ENCODE assay signal across 19 mouse cellular contexts in genomic region chr5:12910741-12911140, GRCm38 (mm10).
DNase-seq lines count a peak whose midpoint lies in the region; ATAC-seq and TF ChIP-seq lines count a peak whose summit lies in the region.
"Had no signal": no experiment of that assay in that cellular context is flagged by ENCODE, and none has a peak within 500 bp of the region (broad histone marks: within the 10 kb centered on the region; RNA-seq: fewer than 3 reads in every experiment).

No protein-coding gene starts in this region.

- no peaks in the 10 kb centered on the region for H3K36me3 ChIP-seq in forebrain, embryonic 12.5 days (replicated peaks)
- no peaks in the 10 kb centered on the region for H3K36me3 ChIP-seq in midbrain, postnatal 0 days (ENCODE audit: insufficient read depth, low read length)
- H3K36me3 ChIP-seq: embryonic facial prominence, embryonic 10.5 days; embryonic facial prominence, embryonic 12.5 days had no signal

- DNase-seq in 3T3-L1 (ENCODE audit: low read depth, low spot score) (peak; percentile 83), NIH3T3 (ENCODE audit: low read depth) (peak; percentile 25)
- DNase-seq in fibroblast of lung, adult 2 months (ENCODE audit: low read depth) = peak; percentile 15
- no peak for DNase-seq in midbrain, postnatal 0 days (ENCODE audit: low spot score)
- DNase-seq in adrenal gland, adult 18-20 months (ENCODE audit: low spot score in 2 of 2) = no peak
- DNase-seq: adrenal gland, adult 8-10 months; adrenal gland, postnatal 14 days; adrenal gland, postnatal 36 days; cerebellum, adult 11-12 months; cerebellum, adult 2 months; cerebellum, adult 9-10 months; cerebellum, postnatal 10 days; cerebellum, postnatal 25 days had no signal

- H3K9me3 ChIP-seq in forebrain, embryonic 12.5 days = no peaks in the 10 kb centered on the region
- no peaks in the 10 kb centered on the region for H3K9me3 ChIP-seq in midbrain, postnatal 0 days (ENCODE audit: low read length)
- H3K9me3 ChIP-seq: embryonic facial prominence, embryonic 10.5 days had no signal

- TF ChIP-seq CTCF in midbrain, postnatal 0 days (IDR thresholded peaks at IDR 0.05) = no peak

- H3K27ac ChIP-seq in forebrain, embryonic 12.5 days = no peak overlapping the region
- H3K27ac ChIP-seq in midbrain, postnatal 0 days (ENCODE audit: low read depth, low read length) = no peak overlapping the region
- H3K27ac ChIP-seq: embryonic facial prominence, embryonic 10.5 days; embryonic facial prominence, embryonic 12.5 days had no signal

- no peak overlapping the region for H3K4me3 ChIP-seq in forebrain, embryonic 12.5 days (replicated peaks)
- no peak overlapping the region for H3K4me3 ChIP-seq in midbrain, postnatal 0 days (ENCODE audit: low read depth, low read length)
- H3K4me3 ChIP-seq: embryonic facial prominence, embryonic 10.5 days; embryonic facial prominence, embryonic 12.5 days; erythroblast, embryonic 14.5 days had no signal

- no peak for ATAC-seq in forebrain, embryonic 12.5 days (ENCODE audit: low FRiP score)
- no peak for ATAC-seq in midbrain, postnatal 0 days (ENCODE audit: low FRiP score)
- ATAC-seq: forebrain, embryonic 14.5 days; forebrain, embryonic 16.5 days had no signal

- no peaks in the 10 kb centered on the region for H3K4me1 ChIP-seq in forebrain, embryonic 12.5 days
- H3K4me1 ChIP-seq in midbrain, postnatal 0 days (ENCODE audit: insufficient read depth, low read length) = no peaks in the 10 kb centered on the region
- H3K4me1 ChIP-seq: embryonic facial prominence, embryonic 10.5 days; embryonic facial prominence, embryonic 12.5 days had no signal

- H3K9ac ChIP-seq in forebrain, embryonic 12.5 days = no peak overlapping the region
- no peak overlapping the region for H3K9ac ChIP-seq in midbrain, postnatal 0 days (replicated peaks; ENCODE audit: low read length, poor library complexity, severe bottlenecking)
- H3K9ac ChIP-seq: embryonic facial prominence, embryonic 12.5 days had no signal

- no peaks in the 10 kb centered on the region for H3K27me3 ChIP-seq in forebrain, embryonic 12.5 days
- H3K27me3 ChIP-seq in midbrain, postnatal 0 days (ENCODE audit: insufficient read depth, low read length) = no peaks in the 10 kb centered on the region
- H3K27me3 ChIP-seq: embryonic facial prominence, embryonic 12.5 days had no signal

- no peak overlapping the region for H3K4me2 ChIP-seq in forebrain, embryonic 12.5 days
- no peak overlapping the region for H3K4me2 ChIP-seq in midbrain, postnatal 0 days (ENCODE audit: low read depth, low read length, poor library complexity, severe bottlenecking)
- H3K4me2 ChIP-seq: embryonic facial prominence, embryonic 12.5 days had no signal

Comparison
In these comparisons a context has a peak if more than half of its experiments do, and no peak if none do; other contexts are left out.
1. DNase-seq: peak in 3T3-L1 (single experiment), NIH3T3 (single experiment) and fibroblast of lung, adult 2 months (single experiment); none in midbrain, postnatal 0 days (single experiment) and adrenal gland, adult 18-20 months (0 of 2).